Mouse (Mus musculus) fibroblast of lung, adult 2 months (primary cell): ENCODE results near the gene Aldh3b1.

Experiments used
- DNase-seq: peaks from one replicate; pipeline ENCODE4 v3.0.0-alpha.2; 2011; ENCODE audit warnings: low read depth

Gene Aldh3b1

DNA sequence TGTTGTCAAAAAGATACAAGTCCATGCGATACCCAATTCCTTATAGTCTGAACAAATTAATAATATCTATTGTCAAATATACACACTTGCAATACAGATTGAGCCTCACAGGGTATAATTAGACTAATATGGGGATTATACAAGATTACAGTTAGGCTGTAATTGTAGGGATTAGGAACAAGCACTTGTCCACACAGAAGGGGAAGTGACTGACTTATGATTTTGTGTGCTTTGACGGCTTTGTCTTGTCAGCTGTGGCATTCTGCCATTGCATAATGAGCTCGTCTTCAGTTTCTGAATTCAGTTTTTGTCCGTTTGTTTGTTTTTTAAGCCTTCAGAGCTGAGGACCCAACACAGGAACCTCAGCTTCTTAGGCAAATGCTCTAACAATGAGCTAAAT is 47.4 kb downstream of the Aldh3b1 start:
- DNase-seq: no peak

DNA sequence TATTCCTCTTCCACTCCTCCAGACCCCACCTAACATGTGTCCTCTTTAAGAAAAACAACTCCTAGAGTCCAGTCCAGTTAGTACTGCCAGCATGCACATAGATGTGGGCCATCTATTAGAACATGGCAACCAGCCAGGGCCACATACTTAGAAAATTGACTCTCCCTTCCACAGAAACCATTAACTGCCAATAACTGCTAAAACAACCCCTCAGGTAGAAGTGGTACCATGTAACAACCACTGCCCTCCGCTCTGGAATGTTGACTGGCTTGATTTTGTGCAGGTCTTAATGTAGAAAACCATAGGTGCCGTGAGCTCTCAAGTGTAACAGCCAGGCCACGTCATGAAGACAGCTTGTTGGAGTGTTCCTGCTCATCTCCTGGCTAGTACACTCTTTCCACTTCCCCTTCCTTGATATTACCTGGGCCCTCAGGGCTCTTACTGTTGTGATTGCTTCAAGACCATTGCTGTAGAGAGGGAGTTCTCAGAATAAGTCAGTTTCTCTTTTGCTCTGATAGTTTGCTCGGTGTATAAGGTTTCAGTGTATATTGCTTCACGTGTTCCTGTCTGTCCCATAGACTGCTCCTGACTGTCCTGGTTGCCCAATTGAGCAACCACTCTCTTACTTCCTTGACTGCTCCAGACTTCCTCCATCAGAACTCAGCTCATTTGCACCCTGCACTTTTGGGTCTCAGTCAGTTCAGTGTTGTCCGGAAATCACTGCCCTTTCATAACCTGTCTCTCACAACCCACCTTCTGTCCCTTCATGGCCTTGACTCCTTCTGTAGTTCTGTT is 49.4 kb downstream of the Aldh3b1 start:
- DNase-seq: no peak

DNA sequence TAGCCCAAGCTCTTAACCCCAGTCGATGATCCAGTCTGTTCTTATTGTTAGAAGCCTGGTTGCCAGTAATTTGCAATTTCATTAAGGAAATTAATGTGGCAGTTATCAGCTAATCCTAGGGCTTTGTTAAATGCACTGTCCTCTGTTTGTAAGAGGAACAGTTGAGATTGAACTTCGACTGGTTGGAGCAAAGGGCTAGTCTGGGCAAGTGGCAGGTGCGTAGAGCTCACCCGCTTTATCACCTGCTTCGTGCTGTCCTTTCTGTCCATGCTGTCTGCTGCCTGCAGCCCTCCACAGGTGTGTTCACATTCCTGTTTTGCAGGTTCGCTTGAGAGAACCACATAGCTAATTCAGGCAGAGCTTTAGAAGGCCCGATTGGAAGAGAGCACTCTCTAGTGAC is 54.6 kb downstream of the Aldh3b1 start:
- DNase-seq: no peak

DNA sequence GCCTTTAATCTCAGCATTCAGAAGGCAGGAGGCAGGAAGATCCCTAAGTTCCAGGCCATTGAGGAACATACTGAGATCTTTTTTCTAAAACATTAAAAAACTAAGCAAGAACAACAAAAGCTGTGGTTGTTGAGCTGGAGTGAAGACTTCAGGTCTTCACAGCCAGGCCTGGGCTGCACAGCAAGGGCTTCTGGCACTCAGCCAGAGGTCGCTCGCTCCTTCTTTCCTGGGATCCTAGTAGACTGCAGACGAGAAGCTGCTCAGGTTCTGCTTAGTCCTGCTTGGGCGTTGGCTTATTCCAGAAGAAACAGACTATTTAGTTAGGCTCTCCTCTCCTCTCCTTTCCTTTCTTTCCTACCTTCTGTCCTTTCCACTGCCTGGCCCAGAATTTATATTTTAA is 57.2 kb downstream of the Aldh3b1 start:
- no peak for DNase-seq

DNA sequence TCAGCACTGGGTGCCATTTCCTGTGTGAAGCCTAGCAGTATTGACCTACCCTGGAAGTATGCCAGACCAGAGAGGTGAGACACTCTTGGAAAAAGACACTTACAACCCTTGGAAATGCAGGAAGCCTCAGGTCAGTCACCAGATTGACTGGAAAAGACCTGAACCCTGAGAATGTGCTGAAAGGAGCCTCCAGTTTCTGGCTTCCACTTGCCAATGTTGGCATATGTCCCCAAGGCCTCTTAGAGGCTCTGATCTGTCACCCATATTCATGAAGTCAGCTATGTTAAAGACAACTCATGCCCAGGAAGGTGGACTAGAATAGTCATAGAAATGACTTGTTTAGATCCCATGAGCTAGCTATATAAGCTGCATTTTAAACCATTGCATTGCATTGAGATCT is 58.1 kb downstream of the Aldh3b1 start:
- DNase-seq: no peak

DNA sequence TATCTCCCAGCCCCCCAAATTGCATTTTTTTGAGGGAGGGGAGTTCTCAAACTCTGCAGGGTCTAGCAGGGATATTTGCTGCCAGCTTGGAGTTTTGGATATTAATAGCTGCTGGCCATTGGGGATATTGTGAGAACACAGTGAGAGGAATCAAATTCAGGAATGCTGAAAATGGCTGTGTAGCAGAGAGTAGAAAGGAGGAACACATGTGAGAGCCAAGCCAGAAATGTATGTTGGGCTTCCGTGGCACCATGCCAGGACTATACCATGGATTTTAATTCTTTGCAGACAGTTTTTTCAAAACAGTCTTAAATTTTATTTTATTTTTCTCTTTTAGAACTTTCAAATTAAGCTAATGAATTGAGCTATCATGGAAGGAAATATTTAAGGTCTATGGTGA is 61.3 kb downstream of the Aldh3b1 start:
- no peak for DNase-seq

DNA sequence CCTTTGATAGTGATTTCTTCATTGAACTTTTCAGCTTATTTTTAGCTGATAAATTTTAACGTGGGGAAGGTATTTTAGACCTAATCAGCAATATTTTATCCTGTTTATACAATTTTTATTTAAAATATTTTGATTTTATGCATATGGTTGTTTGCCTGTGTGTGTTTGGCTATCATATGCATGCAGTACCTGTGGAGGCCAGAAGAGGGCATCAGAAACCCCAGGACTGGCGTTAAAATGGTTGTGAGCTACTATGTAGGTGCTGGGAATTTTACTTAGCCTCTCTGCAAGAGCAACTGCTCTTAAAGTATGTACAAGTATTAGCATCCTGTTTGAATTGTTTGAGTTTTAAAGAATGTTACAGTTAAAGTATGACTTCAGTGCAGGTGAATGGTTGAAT is 64.6 kb downstream of the Aldh3b1 start:
- no peak for DNase-seq
